Mouse (Mus musculus) CH12.LX (cell line): ENCODE measurements around the gene Hcfc1. TPM values are rescaled to one million over a fixed set of nuclear protein-coding genes. Genes with fewer than 3 reads are reported as not detected.

Experiments
- DNase-seq: peaks from one replicate; pipeline ENCODE4 v3.0.0-alpha.2; 2013; ENCODE audit errors: extremely low read depth
- H3K27ac ChIP-seq: 2 replicates; pipeline ENCODE4 v1.5.1; 2012; ENCODE audit warnings: low read depth, mild to moderate bottlenecking, control low read depth, moderate library complexity; ENCODE audit not compliant: insufficient read depth
- H3K27me3 ChIP-seq: replicated peaks from 2 replicates; pipeline ENCODE3; 2012; ENCODE audit warnings: inconsistent platforms
- H3K36me3 ChIP-seq, 2 experiments: replicated peaks in 1 of 2; 2 replicates each; pipeline versions ENCODE3 to v1.6.1; 2012; ENCODE audit warnings: inconsistent platforms in 1 of 2, low read length in 1 of 2, mild to moderate bottlenecking in 1 of 2, mixed read lengths in 1 of 2, moderate library complexity in 1 of 2; ENCODE audit not compliant: control insufficient read depth in 1 of 2, insufficient read depth in 1 of 2
- H3K4me1 ChIP-seq, 2 experiments: 2 replicates each; pipeline ENCODE4 v1.6.1; 2012; ENCODE audit warnings: inconsistent platforms in 1 of 2, moderate library complexity in 1 of 2; ENCODE audit not compliant: insufficient read depth in 2 of 2, control insufficient read depth in 1 of 2
- H3K4me2 ChIP-seq: 2 replicates; pipeline ENCODE4 v1.6.1; 2012; ENCODE audit warnings: low read depth, mild to moderate bottlenecking, control low read depth; ENCODE audit not compliant: poor library complexity, insufficient read depth, severe bottlenecking
- H3K4me3 ChIP-seq, 3 experiments: fragments of 150-350 bp in 1 of 3; sonication (generic) in 1 of 3; replicated peaks in 1 of 3; 2 replicates each; pipeline versions ENCODE3 to v1.5.1; 2011 to 2012; ENCODE audit warnings: low read depth in 2 of 3, low read length in 2 of 3, mild to moderate bottlenecking in 2 of 3, moderate library complexity in 2 of 3, control low read depth in 1 of 3, improper control_type of control experiment in 1 of 3, inconsistent platforms in 1 of 3, mixed read lengths in 1 of 3; ENCODE audit not compliant: poor library complexity in 1 of 3
- H3K79me2 ChIP-seq: replicated peaks from 2 replicates; pipeline ENCODE4 v1.6.1; 2012; ENCODE audit warnings: mild to moderate bottlenecking, moderate library complexity; ENCODE audit not compliant: control insufficient read depth, poor library complexity, insufficient read depth, severe bottlenecking; ENCODE audit errors: extremely low read depth
- H3K9ac ChIP-seq: 2 replicates; pipeline ENCODE4 v1.6.1; 2012; ENCODE audit warnings: low read depth, mild to moderate bottlenecking, control low read depth, moderate library complexity; ENCODE audit not compliant: insufficient read depth
- H3K9me3 ChIP-seq: replicated peaks from 2 replicates; pipeline ENCODE3; 2012; ENCODE audit warnings: low read length, inconsistent platforms, mixed read lengths
- CHD2 ChIP-seq: IDR thresholded peaks from 2 replicates; pipeline ENCODE4 v1.6.1; 2011; ENCODE audit warnings: low read length, improper control_type of control experiment
- CTCF ChIP-seq, 2 experiments: IDR thresholded peaks in 1 of 2; conservative IDR thresholded peaks in 1 of 2; 2 replicates each; pipeline ENCODE4 v1.5.1; 2011 to 2012; ENCODE audit warnings: low read depth in 2 of 2, low read length in 2 of 2, improper control_type of control experiment in 1 of 2, inconsistent platforms in 1 of 2, mild to moderate bottlenecking in 1 of 2, moderate library complexity in 1 of 2
- E2F4 ChIP-seq: IDR thresholded peaks from 2 replicates; pipeline ENCODE4 v1.6.1; 2011; ENCODE audit warnings: low read depth, low read length, improper control_type of control experiment; ENCODE audit not compliant: insufficient replicate concordance
- ELF1 ChIP-seq: IDR thresholded peaks from 2 replicates; pipeline ENCODE4 v1.6.1; 2014; ENCODE audit warnings: low read depth, mild to moderate bottlenecking, inconsistent platforms, low read length, improper control_type of control experiment
- EP300 ChIP-seq: IDR thresholded peaks from 2 replicates; pipeline ENCODE4 v1.6.1; 2011; ENCODE audit warnings: low read length, improper control_type of control experiment
- ETS1 ChIP-seq: conservative IDR thresholded peaks from 2 replicates; pipeline ENCODE4 v1.6.1; 2012; ENCODE audit warnings: low read depth, mild to moderate bottlenecking, inconsistent platforms, low read length, improper control_type of control experiment, moderate library complexity
- KAT2A ChIP-seq: IDR thresholded peaks from 2 replicates; pipeline ENCODE4 v1.6.1; 2012; ENCODE audit warnings: low read length, improper control_type of control experiment, inconsistent platforms; ENCODE audit not compliant: insufficient replicate concordance
- MAFK ChIP-seq: IDR thresholded peaks from 2 replicates; pipeline ENCODE4 v1.6.1; 2011; ENCODE audit warnings: low read length, improper control_type of control experiment; ENCODE audit not compliant: insufficient replicate concordance
- MAX ChIP-seq: IDR thresholded peaks from 2 replicates; pipeline ENCODE4 v1.6.1; 2011; ENCODE audit warnings: low read length, improper control_type of control experiment
- MAZ ChIP-seq: IDR thresholded peaks from 2 replicates; pipeline ENCODE4 v1.6.1; 2012; ENCODE audit warnings: low read depth, mild to moderate bottlenecking, inconsistent platforms, low read length, improper control_type of control experiment, moderate library complexity
- NELFE ChIP-seq: IDR thresholded peaks from 2 replicates; pipeline ENCODE4 v1.6.1; 2011; ENCODE audit warnings: low read depth, low read length, improper control_type of control experiment
- NRF1 ChIP-seq: IDR thresholded peaks from 2 replicates; pipeline ENCODE4 v1.6.1; 2014; ENCODE audit warnings: low read depth, mild to moderate bottlenecking, inconsistent platforms, low read length, improper control_type of control experiment, moderate library complexity
- POLR2A ChIP-seq: IDR thresholded peaks from 2 replicates; pipeline ENCODE4 v1.6.1; 2011; ENCODE audit warnings: low read depth, mild to moderate bottlenecking, improper control_type of control experiment, low read length
- POLR2AphosphoS2 ChIP-seq: IDR thresholded peaks from 2 replicates; pipeline ENCODE4 v1.6.1; 2011; ENCODE audit warnings: low read depth, low read length, improper control_type of control experiment
- RAD21 ChIP-seq: IDR thresholded peaks from 2 replicates; pipeline ENCODE4 v1.6.1; 2011; ENCODE audit warnings: low read depth, mild to moderate bottlenecking, low read length, improper control_type of control experiment, moderate library complexity
- SMC3 ChIP-seq: IDR thresholded peaks from 2 replicates; pipeline ENCODE4 v1.6.1; 2011; ENCODE audit warnings: low read depth, low read length, improper control_type of control experiment
- USF1 ChIP-seq: IDR thresholded peaks from 2 replicates; pipeline ENCODE4 v1.6.1; 2014; ENCODE audit warnings: low read depth, mild to moderate bottlenecking, inconsistent platforms, low read length, improper control_type of control experiment
- ZC3H11A ChIP-seq: IDR thresholded peaks from 2 replicates; pipeline ENCODE4 v1.6.1; 2012; ENCODE audit warnings: low read depth, mild to moderate bottlenecking, inconsistent platforms, low read length, improper control_type of control experiment
- ZMIZ1 ChIP-seq: IDR thresholded peaks from 2 replicates; pipeline ENCODE4 v1.6.1; 2012; ENCODE audit warnings: low read depth, mild to moderate bottlenecking, inconsistent platforms, low read length, improper control_type of control experiment
- dilution Hi-C: fragments of 300-500 bp; cut with MboI; formaldehyde crosslinking; loops from 2 replicates; pipeline ENCODE4 v1.14.3; 2020; ENCODE audit warnings: low sequenced_read_pairs; ENCODE audit not compliant: extremely low pct_unique_long_range_greater_than_20kb, extremely low pct_ligation_motif_present
- in situ Hi-C: fragments of 300-500 bp; cut with MboI; formaldehyde crosslinking; loops from 3 replicates; pipeline ENCODE4 v1.14.3; 2019; ENCODE audit warnings: low sequenced_read_pairs, low pct_ligation_motif_present, low pct_unique_long_range_greater_than_20kb, mixed read lengths
- polyA plus RNA-seq: library from polyadenylated mRNA; unstranded; fragments of >175 nt; gene quantifications from 2 replicates; pipeline ENCODE4 v1.2.1, GENCODE M21; 2012; ENCODE audit warnings: low read depth; ENCODE audit not compliant: insufficient read length
- total RNA-seq, 2 experiments: library from RNA; depleted of rRNA; stranded (reverse); fragments of 300-350 nt in 1 of 2; fragments of >200 nt in 1 of 2; gene quantifications; 2 replicates each; pipeline ENCODE4 v1.2.3; 2012 to 2014

The Hcfc1 gene
- total and polyA plus RNA-seq, 3 experiments = 37.6 to 98.2 (median 58.5) TPM

- TF ChIP-seq CTCF (conservative IDR thresholded peaks at IDR 0.05 in 1 of 2, IDR thresholded peaks at IDR 0.05 in 1 of 2; ENCODE audit: low read depth in 2 of 2, low read length in 2 of 2) = peak in 1 of 2 experiments; percentile 35; a peak in 2 of 4 replicates
- TF ChIP-seq ZC3H11A = no peak
- no peak for TF ChIP-seq EP300
- TF ChIP-seq CHD2 = no peak
- TF ChIP-seq MAX = no peak
- TF ChIP-seq RAD21 = peak; percentile 4; the same call in 1 of the 2 replicates
- Histone ChIP-seq H3K4me1 (no peaks in the 10 kb centered on the region), H3K9ac (no peak overlapping the region), H3K4me3 (no peak overlapping the region), H3K9me3 (no peaks in the 10 kb centered on the region), H3K27me3 (no peaks in the 10 kb centered on the region), H3K4me2 (no peak overlapping the region), H3K79me2 (no peaks in the 10 kb centered on the region), H3K27ac (no peak overlapping the region), H3K36me3 (peaks cover 20 to 67% of the 10 kb centered on the region in 2 experiments)
- DNase-seq = no peak
- in situ Hi-C loops (no loop called here), dilution Hi-C loops (no loop called here)
Observed at GRCm38 (mm10) chrX:73897959-73898358, 68.2 kb downstream of the Hcfc1 start.

GRCm38 (mm10) chrX:73895719-73896118, 70.4 kb downstream of the Hcfc1 start, which contains the start of gene L1cam:
Gene L1cam (minus strand): TSS chrX:73896105.
- in situ Hi-C loops (no loop called here), dilution Hi-C loops (no loop called here)
- Histone ChIP-seq H3K9ac (no peak within 1 kb of the TSS), H3K4me2 (no peak within 1 kb of the TSS), H3K9me3 (no peaks in the 10 kb centered on the region), H3K79me2 (no peaks in the 10 kb centered on the region), H3K36me3 (peaks cover 24 to 75% of the 10 kb centered on the region in 2 experiments)
- DNase-seq = no peak
- TF ChIP-seq CTCF (conservative IDR thresholded peaks at IDR 0.05 in 1 of 2, IDR thresholded peaks at IDR 0.05 in 1 of 2; ENCODE audit: low read depth in 2 of 2, low read length in 2 of 2) (peak; percentile 18 to 62; a peak in 2 of 4 replicates), SMC3 (peak; percentile 68), ETS1 (no peak), ELF1 (no peak), KAT2A (no peak), NELFE (no peak), MAX (no peak), ZMIZ1 (no peak), NRF1 (no peak), POLR2AphosphoS2 (no peak), USF1 (no peak), E2F4 (no peak), POLR2A (no peak), RAD21 (peak; percentile 53), MAFK (no peak), MAZ (no peak)
- TF ChIP-seq, all 38 proteins: peak for 3
- Histone ChIP-seq H3K4me1 (no peaks in the 10 kb centered on the region; a peak in 1 of 4 replicates), H3K27ac (no peak within 1 kb of the TSS), H3K4me3 (no peak within 1 kb of the TSS), H3K27me3 (no peaks in the 10 kb centered on the region)
